Mouse (Mus musculus) G1E (cell line): ENCODE results near the gene LTO1.

Source experiments
- GATA1 ChIP-seq: IDR thresholded peaks from 2 replicates; pipeline ENCODE4 v1.6.1; 2012; ENCODE audit warnings: borderline replicate concordance, low read length, inconsistent platforms, mixed read lengths
- POLR2AphosphoS5 ChIP-seq: IDR thresholded peaks from 2 replicates; pipeline ENCODE4 v1.6.1; 2012; ENCODE audit warnings: low read depth, low read length, inconsistent platforms; ENCODE audit not compliant: insufficient replicate concordance

GRCm38 (mm10) chr7:144940003-144940571 is 25.2 kb downstream of the LTO1 start:
- no peak for TF ChIP-seq GATA1
- no peak for TF ChIP-seq POLR2AphosphoS5
